Mouse (Mus musculus): ENCODE measurements around the gene Hoxd3.

Hoxd3 gene

DNA sequence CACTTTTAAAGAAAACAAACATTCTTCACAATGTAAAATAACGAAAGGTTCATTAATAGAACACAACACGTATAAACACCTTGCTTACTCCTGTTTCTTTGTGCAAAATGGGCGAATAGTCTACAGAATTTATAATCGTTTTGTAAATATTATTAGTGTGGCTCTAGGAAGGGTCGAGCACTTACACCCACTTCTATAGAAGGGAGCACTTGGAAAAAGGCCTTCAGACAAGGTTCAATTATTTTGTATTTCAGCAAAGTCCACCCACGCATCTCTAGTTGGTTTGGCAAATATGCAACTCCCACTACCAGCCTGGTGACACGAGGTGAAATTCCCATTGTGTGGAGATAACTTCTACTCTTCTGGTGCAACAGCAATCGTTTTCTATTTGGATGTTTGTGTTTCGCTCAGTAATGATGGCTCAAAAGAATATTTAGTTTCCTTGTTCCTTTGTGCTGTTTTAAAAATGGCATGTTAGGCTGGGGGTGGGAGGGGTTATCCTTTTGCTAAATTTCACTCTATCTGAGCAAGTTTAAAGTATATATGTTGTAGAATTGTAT, 36.8 kb downstream of the Hoxd3 start:
- no peak for DNase-seq

DNA sequence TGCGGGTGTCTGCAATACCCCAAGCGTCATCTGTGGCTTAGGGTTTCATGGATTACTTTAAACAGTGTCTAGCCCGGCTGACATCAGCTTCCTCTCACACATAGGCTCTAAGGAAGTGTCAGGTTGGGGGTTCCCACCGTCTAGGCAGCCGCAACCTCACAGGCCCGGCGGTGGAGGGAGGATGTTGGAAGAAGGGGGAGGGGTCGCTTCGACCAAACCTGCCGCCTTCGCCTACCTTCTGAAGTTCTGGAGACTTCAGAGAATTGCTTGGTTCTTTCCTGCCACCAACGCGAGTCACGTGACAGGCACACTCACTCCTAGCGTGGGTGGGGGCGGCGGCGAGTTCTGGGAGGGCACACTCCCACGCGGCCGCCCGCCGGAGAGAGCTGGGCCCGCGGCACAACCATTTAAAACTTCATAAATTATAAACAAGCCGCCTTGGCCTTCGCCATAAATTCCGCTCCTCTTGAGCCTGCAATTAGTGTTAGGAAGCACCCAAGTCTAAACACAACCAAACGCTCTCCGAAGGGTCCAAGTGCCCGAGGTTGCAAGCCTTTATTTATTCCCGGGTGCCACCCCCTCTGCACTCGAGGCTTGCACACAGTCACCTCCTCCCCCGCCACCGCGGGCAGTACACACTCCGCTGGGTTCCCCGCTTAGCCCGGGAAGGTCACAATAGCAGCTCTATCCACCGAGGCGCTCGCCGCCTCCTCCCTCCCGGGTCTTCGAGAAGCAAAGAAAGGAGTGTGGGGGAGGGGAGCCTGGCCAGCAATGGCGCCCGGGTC, 37.8 kb downstream of the Hoxd3 start:
- peak; percentile 51 for DNase-seq

DNA sequence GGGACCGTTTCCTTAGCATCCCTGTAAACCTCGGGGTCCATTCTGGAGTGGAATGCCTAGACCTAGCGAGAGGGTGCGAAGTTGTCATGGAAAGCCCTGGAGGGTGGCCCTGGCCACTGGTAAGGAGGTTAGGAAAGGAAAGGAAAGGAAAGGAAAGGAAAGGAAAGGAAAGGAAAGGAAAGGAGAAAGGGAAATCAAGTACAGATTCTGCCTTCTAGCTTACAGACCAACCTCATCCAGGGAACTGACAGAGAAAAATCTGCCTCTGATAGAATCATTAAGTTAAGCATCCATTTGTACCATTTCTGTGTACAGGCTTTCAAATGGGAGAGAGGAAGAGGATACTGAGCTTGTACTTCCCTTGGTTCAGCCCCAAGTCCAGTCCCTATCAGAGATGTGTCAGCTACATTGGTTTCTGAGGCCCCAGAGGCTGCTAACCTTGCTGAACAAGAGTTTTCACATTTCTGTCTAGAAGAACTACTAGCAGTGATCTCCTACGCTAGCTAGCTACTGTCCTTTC, 39.1 kb downstream of the Hoxd3 start:
- no peak for DNase-seq

DNA sequence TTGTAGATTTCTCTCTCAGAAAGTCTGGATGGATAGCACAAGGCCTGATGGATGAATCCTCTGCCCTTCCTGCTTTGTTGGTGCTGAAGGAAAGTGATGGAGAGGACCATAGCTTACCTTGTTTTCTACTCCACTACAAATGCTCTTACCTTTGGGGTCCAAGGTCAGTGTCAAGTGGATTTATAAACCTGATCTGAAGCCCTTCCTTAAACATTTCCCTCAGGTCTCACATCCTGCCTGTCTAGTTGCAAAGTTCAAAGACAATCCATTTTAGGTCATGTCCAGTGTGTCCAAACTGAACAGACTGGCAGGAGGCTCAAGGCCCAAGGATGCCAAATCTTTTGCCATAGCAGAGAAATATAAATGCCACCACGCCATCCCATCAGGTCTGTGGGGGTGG, 40.1 kb downstream of the Hoxd3 start:
- DNase-seq: no peak

DNA sequence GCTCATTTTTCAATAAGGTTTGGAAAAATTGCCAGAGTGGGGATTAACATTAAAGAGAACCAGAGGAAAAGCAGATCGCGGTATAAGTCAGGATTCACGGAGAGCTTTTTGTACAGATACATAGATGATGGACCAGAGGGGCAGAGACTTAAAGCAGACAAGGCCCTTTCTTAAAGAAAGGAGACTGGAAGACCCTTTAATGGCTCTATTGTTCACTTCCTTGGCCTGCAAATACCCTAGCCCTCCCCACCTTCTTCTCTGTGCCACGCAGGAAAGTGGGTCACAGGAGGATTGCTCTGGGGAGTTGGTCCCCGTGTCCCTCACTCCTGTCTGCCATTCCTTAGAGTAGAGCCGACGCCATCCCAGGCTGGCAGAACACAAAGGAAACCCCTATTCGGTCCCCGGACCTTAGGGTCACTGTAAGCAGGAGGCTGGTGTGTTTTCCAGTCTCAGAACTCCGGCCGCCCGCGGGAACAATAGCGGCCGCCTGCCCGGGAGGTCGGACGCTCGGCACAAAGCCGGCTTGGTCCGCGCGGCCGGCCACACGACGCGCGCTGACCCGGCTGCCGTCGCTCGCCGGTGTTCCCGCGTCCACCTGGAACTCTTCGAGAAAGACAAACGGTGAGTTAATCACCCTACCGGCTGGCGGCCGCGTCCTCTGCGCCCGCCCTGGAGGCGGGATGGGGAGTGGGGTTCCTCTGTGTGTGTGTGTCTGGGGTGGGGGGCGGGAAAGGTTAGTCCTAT, 40.9 kb downstream of the Hoxd3 start:
- DNase-seq: no peak

DNA sequence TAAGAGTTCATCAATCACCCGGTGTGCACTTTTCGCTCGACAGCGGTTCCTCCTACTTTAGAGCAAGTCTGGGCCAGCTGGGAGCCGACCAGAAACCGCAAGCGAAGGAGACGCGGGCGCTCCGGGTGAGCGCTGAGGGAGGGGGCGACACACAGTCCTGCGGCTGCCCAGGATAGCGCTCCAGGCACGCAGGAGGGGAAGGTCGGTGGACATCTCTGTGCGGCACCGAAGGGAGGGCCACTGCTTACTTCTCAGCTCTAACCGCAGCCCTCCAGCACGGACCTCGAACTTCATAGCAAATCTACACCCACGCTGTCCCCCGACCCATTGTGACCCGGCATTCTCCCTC, 41.4 kb downstream of the Hoxd3 start:
- no peak for DNase-seq

DNA sequence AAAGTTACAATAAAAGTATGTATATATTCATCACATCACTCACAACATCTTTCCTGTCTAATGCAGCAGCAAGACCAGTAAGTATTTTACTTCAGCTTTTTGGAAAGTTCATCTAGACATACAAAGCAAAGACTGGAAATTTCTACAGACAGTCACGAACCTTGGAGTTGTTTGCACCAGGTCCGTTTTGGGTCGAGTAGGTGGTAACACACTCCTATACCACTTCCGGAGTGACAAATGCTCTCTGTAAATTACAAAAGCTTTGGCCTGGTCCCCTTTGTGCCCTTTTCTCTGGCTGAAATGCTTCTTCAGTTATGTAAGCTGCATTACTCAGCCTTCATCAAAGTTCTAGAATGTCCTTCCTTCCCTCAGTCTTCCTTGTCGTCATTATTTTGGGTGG, 42.0 kb downstream of the Hoxd3 start:
- DNase-seq: no peak

DNA sequence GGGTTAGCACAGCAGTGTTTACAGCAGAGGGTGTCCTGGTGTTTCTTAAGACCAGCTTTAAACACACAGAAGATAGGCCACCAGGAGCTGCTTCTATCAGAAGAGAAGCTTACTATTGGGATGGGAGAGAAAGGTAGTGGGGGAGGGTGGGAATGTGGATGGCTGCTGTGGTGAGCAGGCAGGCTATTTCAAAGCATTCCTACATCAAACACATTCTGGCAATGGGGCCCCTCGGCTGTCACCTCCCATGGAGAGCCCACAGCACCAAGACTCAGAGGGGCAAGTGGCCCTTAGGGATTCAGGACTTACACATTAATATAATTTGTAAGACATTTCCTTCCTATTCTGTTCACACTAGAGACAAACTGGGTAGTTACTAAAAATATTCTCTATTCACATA, 48.4 kb downstream of the Hoxd3 start:
- DNase-seq: no peak

DNA sequence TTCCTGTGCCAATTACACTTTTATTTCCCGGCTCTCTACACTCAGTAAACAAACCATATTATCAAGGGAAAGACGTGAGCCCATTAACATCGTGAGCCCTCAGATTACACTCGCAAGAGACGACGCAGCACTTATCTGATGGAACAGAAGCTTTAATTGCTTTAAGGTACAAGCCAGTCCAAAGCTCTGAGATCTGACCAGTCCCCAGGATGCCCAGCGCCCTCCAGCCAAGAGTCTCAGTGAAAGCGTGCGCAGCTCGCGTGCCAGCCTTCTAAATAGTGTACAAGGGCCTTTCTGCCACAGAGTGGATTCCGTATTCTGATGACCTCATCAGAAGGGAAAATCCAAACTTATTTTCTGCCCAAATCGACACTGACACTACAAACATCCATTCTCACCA, 50.2 kb downstream of the Hoxd3 start:
- DNase-seq: no peak

DNA sequence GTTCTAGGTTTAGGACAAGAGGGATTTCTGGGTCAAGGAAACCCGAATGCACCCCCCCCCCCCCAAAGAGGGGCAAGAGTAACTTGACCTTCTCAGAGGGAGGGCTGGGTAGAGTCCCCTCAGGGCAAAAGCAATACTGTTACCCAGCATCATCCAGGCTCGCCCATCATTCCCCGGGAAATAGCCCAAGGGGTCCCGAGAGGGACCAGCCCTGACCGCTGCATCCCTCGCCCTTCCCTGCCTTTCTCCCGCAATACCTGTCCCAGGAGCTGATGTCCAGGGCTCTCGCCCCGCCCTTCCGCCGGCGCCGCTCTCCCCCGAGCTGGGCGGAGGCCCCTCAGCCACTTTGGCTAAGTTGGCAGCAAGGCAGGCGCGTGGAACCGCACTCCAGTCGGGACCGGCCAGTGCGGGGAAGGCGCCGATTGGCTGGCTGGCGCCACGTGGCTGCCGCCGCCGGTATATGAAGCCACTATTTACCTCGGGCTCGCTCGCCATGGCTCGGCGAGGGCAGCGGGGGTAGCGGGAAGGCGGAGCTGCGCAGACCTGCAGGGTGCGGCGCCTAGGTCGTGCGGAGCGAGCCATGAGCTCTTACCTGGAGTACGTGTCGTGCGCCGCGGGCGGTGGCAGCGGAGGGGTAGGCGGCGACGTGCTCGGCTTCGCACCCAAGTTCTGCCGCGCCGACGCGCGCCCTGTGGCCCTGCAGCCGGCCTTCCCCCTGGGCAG, 51.0 kb downstream of the Hoxd3 start, which contains the start of gene Hoxd1:
Hoxd1 (plus strand) TSS at position 459 of the 723 bp plus-strand sequence.
- DNase-seq: peak; percentile 32

DNA sequence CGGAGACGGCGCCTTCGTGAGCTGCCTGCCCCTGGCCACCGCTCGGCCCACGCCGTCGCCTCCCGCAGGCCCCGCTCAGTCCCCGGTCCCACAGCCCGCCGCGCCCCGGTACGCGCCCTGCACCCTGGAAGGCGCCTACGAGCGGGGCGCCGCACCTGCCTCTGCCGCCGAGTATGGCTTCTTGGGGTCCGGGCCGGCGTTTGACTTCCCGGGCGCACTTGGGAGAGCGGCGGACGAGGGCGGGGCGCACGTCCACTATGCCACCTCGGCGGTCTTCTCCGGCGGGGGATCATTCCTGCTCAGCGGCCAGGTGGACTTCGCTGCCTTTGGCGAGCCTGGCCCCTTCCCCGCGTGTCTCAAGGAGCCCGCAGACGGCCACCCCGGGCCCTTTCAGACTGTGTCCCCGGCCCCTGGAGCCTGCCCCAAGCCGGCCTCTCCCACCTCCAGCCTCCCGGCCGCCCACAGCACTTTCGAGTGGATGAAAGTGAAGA, 51.6 kb downstream of the Hoxd3 start:
- peak; percentile 32 for DNase-seq

DNA sequence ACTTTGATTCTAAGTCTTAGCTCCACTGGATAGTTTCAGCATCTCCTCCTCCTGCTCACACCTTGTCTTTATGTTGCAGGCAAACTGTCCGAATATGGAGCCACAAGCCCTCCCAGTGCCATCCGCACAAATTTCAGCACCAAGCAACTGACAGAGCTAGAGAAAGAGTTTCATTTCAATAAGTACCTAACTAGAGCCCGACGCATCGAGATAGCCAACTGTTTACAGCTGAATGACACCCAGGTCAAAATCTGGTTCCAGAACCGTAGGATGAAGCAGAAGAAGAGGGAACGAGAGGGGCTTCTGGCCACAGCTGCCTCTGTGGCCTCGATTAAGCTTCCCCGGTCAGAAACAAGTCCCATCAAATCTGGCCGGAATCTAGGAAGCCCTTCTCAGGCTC, 52.2 kb downstream of the Hoxd3 start:
- no peak for DNase-seq

DNA sequence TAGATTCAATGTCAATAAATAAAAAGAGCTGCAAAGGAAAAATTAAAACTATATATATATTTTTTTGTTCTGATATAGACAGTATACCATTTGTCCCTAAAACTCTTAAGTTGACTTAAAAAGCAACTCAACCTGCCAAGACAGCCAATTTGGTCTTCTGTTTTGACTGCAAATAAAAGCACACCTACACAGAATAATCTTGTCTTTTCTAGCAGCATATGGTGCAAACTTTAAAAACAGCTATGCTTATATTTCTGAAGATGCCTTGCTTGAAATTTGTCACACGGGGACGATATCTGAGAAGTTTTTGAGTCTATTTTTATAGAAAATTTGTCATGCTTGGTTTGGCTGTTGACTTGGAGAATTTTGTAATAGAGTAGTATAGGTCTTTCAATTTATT, 62.6 kb downstream of the Hoxd3 start:
- DNase-seq: no peak

DNA sequence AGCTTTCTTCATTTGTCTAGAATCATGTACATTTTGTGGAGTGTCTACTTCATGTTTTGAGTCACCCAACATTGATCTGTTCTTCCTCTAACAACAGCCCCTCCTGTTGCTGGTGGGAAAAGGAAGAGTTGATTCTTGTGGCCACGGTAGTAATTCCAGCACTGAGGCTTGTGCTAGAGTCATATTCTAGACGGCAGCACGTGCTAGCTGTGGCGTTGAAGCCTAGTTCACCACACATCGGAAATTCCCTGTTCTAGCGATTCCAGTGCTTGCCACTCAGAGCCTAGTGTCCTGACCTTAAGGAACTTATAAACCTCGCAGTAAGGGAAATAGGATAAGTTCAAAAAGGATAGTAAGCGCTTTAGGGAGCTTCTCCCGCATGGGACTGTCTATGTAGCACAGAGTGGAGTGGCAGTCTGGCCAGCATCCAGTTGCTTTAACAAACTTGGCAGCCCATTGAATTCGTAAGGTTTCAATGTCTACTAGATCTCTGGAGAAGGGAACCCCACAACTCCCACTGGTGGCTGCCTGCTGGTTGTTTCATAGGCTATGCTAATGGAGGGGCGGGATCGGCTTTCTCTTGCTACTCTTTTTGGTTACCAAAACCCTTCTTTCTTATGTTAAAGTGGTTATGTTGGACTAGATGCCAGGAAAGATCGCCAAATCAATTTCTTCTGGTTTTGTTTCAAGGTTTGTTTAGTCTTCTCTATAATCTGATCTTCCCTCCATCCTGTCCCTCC, 66.0 kb downstream of the Hoxd3 start:
- DNase-seq: no peak

DNA sequence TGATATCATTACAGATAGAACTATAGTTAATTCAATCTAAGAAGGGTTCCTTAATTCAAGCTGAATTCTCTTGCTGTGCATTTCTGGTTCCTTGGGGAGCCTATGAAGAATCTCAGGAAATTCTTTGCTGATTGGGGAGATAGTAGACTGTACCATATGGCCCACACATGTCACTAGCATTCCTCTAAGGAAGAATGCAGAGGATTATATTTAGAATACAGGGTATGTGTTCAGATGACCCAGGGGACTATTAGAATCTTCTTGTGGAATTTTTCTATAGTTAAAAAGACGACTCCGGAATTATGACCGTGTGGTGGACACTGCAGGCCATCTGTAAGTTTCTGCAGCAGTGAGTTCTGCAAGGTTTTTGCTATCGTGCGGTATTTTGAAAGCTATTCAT, 69.7 kb downstream of the Hoxd3 start:
- DNase-seq: no peak

DNA sequence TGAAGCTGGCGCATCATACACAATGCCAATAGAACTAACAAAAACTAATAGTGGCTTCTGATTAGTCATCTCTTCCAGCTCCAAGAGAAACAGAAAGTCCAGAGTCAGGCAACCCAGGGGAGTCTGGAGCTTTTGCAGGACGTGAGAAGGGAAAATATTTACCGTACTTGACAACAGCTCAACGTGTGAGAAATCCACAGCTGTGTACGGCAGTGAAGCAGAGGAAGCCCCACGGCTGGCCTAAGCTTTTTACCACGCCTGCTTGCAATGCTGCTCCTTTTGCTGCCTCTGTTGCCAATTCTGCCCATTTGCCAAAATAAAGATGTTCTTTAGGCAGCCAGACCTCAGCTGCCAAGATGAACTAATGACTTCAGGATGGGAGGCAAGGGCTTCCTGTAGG, 83.8 kb downstream of the Hoxd3 start:
- no peak for DNase-seq
